12 mouse cellular contexts compared by ENCODE assay signal in the genomic region with DNA sequence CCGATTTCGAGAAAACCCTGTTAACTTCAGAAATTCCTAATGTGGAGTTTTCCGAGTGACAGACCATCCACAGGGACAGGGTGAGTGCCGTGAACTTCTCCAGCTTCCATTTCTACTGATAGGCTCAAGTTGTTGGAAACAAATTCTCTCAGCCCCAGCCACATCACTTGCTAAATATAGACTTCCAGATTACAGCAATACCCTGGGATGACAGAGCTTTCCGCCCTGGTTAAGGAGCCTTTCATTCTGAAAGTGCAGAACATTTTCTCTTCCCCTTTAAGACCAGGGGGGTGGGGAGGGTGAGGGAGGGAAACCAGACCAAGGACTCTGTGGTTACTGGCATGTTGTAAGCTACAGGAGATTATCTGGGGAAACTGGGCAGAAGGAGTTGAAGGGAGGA. TPM values are rescaled to one million over a fixed set of nuclear protein-coding genes. Genes with fewer than 3 reads are reported as not detected.
DNase-seq lines count a peak whose midpoint lies in the region; ATAC-seq and TF ChIP-seq lines count a peak whose summit lies in the region.
"Had no signal": no experiment of that assay in that cellular context is flagged by ENCODE, and none has a peak within 500 bp of the region (broad histone marks: within the 10 kb centered on the region; RNA-seq: fewer than 3 reads in every experiment).

No protein-coding gene starts in this region.

- no peak overlapping the region for H3K27ac ChIP-seq in kidney, adult 2 months (ENCODE audit: insufficient read depth, low read depth, low read length)
- H3K27ac ChIP-seq in heart, embryonic 11.5 days (ENCODE audit: low read depth, low read length): peak overlapping the region; percentile 85
- no peak overlapping the region for H3K27ac ChIP-seq in intestine, embryonic 16.5 days (ENCODE audit: low read length)
- H3K27ac ChIP-seq: stomach, embryonic 15.5 days had no signal

- DNase-seq in kidney, adult 2 months: peak; percentile 30
- DNase-seq in kidney, postnatal 10 days: no peak
- DNase-seq in NIH3T3 (ENCODE audit: low read depth): peak; percentile 4
- peak; percentile 35 for DNase-seq in lung, postnatal 25 days (ENCODE audit: low spot score)
- no peak for DNase-seq in cerebellum, adult 8-10 months
- no peak for DNase-seq in ovary, postnatal 36 days (ENCODE audit: low spot score)
- DNase-seq: gastrocnemius, postnatal 36 days; left cerebral cortex, postnatal 4 days; midbrain, embryonic 14.5 days had no signal

- no peaks in the 10 kb centered on the region for H3K36me3 ChIP-seq in kidney, adult 2 months (ENCODE audit: control insufficient read depth, insufficient read depth, low read length)
- no peaks in the 10 kb centered on the region for H3K36me3 ChIP-seq in heart, embryonic 11.5 days (ENCODE audit: control insufficient read depth, insufficient read depth, low read length)
- H3K36me3 ChIP-seq in intestine, embryonic 16.5 days (ENCODE audit: control insufficient read depth, insufficient read depth, low read length): no peaks in the 10 kb centered on the region
- H3K36me3 ChIP-seq: stomach, embryonic 15.5 days had no signal

- H3K4me1 ChIP-seq in kidney, adult 2 months (ENCODE audit: control insufficient read depth, insufficient read depth, low read length): no peaks in the 10 kb centered on the region
- peaks cover 8% of the 10 kb centered on the region for H3K4me1 ChIP-seq in heart, embryonic 11.5 days (ENCODE audit: control insufficient read depth, insufficient read depth, low read length)
- no peaks in the 10 kb centered on the region for H3K4me1 ChIP-seq in intestine, embryonic 16.5 days (ENCODE audit: control insufficient read depth, insufficient read depth, low read length)
- H3K4me1 ChIP-seq: stomach, embryonic 15.5 days had no signal

- 86% methylated on average over 5 of the region's 5 CpGs for WGBS in kidney, adult 2 months
- WGBS in heart, embryonic 11.5 days (ENCODE audit: insufficient replicate concordance): 29% methylated on average over 5 of the region's 5 CpGs
- WGBS in intestine, embryonic 16.5 days: 84% methylated on average over 5 of the region's 5 CpGs

- no peak for TF ChIP-seq POLR2A in kidney, adult 2 months (IDR thresholded peaks at IDR 0.05; ENCODE audit: low read depth, low read length)

- no peak for TF ChIP-seq CTCF in kidney, adult 2 months (conservative IDR thresholded peaks at IDR 0.05; ENCODE audit: insufficient read depth, insufficient read length, low read depth, low read length)

- peak overlapping the region; percentile 19 for H3K4me2 ChIP-seq in heart, embryonic 11.5 days
- no peak overlapping the region for H3K4me2 ChIP-seq in intestine, embryonic 16.5 days (ENCODE audit: low read depth, low read length)
- H3K4me2 ChIP-seq: stomach, embryonic 15.5 days had no signal

- peak; percentile 49; the same call in 1 of the 2 replicates for ATAC-seq in heart, embryonic 11.5 days (replicated peaks; ENCODE audit: insufficient number of reproducible peaks, low FRiP score, low TSS enrichment)
- ATAC-seq in intestine, embryonic 16.5 days: no peak

- H3K27me3 ChIP-seq in kidney, adult 2 months (replicated peaks; ENCODE audit: control insufficient read depth, insufficient read depth, low read length): no peaks in the 10 kb centered on the region
- no peaks in the 10 kb centered on the region for H3K27me3 ChIP-seq in heart, embryonic 11.5 days (ENCODE audit: control insufficient read depth, insufficient read depth, low read length)
- H3K27me3 ChIP-seq in intestine, embryonic 16.5 days (replicated peaks; ENCODE audit: control insufficient read depth, insufficient read depth, low read length): no peaks in the 10 kb centered on the region
- H3K27me3 ChIP-seq: stomach, embryonic 15.5 days had no signal

- no peak overlapping the region for H3K9ac ChIP-seq in heart, embryonic 11.5 days (ENCODE audit: low read depth, low read length)
- no peak overlapping the region for H3K9ac ChIP-seq in intestine, embryonic 16.5 days (ENCODE audit: low read depth, low read length)
- H3K9ac ChIP-seq: stomach, embryonic 15.5 days had no signal

- no peak overlapping the region for H3K4me3 ChIP-seq in kidney, adult 2 months (ENCODE audit: insufficient read depth, low read depth, low read length)
- H3K4me3 ChIP-seq in heart, embryonic 11.5 days (ENCODE audit: low read depth, low read length): no peak overlapping the region
- H3K4me3 ChIP-seq in intestine, embryonic 16.5 days (ENCODE audit: low read length): no peak overlapping the region
- H3K4me3 ChIP-seq: stomach, embryonic 15.5 days had no signal

- H3K9me3 ChIP-seq in heart, embryonic 11.5 days (replicated peaks; ENCODE audit: control insufficient read depth, low read length): peaks cover 4% of the 10 kb centered on the region; the same call in 1 of the 2 replicates
- no peaks in the 10 kb centered on the region for H3K9me3 ChIP-seq in intestine, embryonic 16.5 days (ENCODE audit: control insufficient read depth, low read length)
- H3K9me3 ChIP-seq: stomach, embryonic 15.5 days had no signal

RNA-seq across cellular contexts. Expression of gene Edn1, which starts 42.9 kb away (rescaled TPM):
- polyA plus RNA-seq in kidney, adult 2 months (2012; rRNA removed): 1.5 and 1.9 TPM in 2 replicates
- 10.3 and 11.7 TPM in 2 replicates for polyA plus RNA-seq in heart, embryonic 11.5 days (2014; fragmentation: Nextera tagmentation; extraction: Ambion mirVana)
- 5.7 and 6.3 TPM in 2 replicates for polyA plus RNA-seq in intestine, embryonic 16.5 days (2015; fragmentation: Nextera tagmentation; extraction: Ambion mirVana)

Comparison
In these comparisons a context has a peak if more than half of its experiments do, and no peak if none do; other contexts are left out.
1. DNase-seq: peak in kidney, adult 2 months (single experiment), NIH3T3 (single experiment) and lung, postnatal 25 days (single experiment); none in kidney, postnatal 10 days (single experiment), cerebellum, adult 8-10 months (single experiment) and ovary, postnatal 36 days (single experiment).